Mouse (Mus musculus): ENCODE results near the gene Nt5c.

GRCm38 (mm10) chr11:115522703-115523102 lies 31.0 kb upstream of the Nt5c start:
- TF ChIP-seq CTCF (IDR thresholded peaks at IDR 0.05; ENCODE audit: extremely low read depth, insufficient read depth, low read length) (no peak), POLR2A (IDR thresholded peaks at IDR 0.05; ENCODE audit: extremely low read depth, insufficient read depth, low read length) (no peak)
